Mouse (Mus musculus): ENCODE data around the gene Sppl3.

Sppl3 gene

DNA sequence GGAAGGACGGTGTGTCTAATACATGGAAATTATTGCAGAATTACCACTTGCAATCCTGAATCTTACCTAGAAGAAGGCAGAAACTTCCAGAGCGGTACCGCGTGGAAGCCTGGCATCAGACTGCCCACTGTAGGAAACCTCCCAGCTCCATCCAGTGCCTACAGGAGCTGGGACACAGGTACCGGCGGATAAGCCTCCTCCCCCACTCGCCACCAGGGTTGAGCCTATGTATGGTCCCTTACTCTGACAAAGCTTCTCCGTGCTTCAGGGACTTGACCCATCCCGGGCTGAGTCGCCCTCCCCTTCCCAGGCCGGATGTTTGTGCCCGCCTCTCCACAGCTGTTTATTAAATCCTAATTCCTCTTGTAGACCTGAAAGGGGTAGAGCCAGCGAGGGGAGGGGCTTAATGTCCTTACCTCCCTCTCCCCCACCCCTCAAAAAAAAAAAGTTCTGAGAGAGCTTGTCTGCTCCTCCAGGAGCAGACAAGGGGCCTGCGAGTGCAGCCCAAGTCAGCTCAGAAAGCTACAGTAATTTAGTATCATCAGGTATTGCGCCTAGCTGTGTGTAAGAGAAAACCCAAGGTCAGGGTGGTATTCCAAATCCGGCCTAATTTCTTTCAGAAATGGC, 30.7 kb upstream of the Sppl3 start:
- Histone ChIP-seq H3K9me3 (ENCODE audit: low read length) (no peaks in the 10 kb centered on the region), H3K27me3 (ENCODE audit: insufficient read depth, low read length) (no peaks in the 10 kb centered on the region), H3K36me3 (ENCODE audit: insufficient read depth, low read length) (no peaks in the 10 kb centered on the region), H3K4me3 (replicated peaks; ENCODE audit: low read length) (peak overlapping the region; percentile 73), H3K4me1 (replicated peaks; ENCODE audit: low read depth, low read length) (peaks cover 30% of the 10 kb centered on the region)
- TF ChIP-seq CTCF (conservative IDR thresholded peaks at IDR 0.05; ENCODE audit: low read length) (no peak), POU5F1 (IDR thresholded peaks at IDR 0.05; ENCODE audit: borderline replicate concordance, low read length) (no peak), NANOG (IDR thresholded peaks at IDR 0.05; ENCODE audit: borderline replicate concordance, low read length) (no peak)

DNA sequence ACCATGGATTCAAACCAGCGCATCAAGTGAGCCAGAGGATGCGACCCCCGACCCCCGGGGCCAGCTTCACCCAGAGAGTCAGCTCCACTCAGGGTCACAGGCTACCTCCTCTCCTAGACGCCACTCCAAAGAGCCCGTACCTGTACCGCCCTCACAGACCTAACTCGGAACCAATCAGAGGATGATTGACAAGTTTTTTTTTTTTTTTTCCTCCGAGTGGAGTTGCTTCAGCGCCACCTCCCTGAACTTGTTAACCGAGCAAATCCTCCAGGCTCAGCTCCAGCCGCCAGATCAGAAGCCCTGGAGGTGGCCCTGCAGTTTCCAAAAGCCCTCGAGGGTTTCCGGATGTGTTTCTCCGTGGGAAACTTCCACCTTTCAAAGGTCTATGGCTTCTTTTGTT, 28.9 kb upstream of the Sppl3 start:
- no peak overlapping the region for H3K4me3 ChIP-seq (replicated peaks; ENCODE audit: low read length)
- H3K9me3 ChIP-seq (ENCODE audit: low read length) = no peaks in the 10 kb centered on the region
- TF ChIP-seq CTCF (conservative IDR thresholded peaks at IDR 0.05; ENCODE audit: low read length) (no peak), NANOG (IDR thresholded peaks at IDR 0.05; ENCODE audit: borderline replicate concordance, low read length) (no peak), POU5F1 (IDR thresholded peaks at IDR 0.05; ENCODE audit: borderline replicate concordance, low read length) (no peak)
- peaks cover 30% of the 10 kb centered on the region for H3K4me1 ChIP-seq (replicated peaks; ENCODE audit: low read depth, low read length)
- H3K27me3 ChIP-seq (ENCODE audit: insufficient read depth, low read length) = no peaks in the 10 kb centered on the region
- no peaks in the 10 kb centered on the region for H3K36me3 ChIP-seq (ENCODE audit: insufficient read depth, low read length)

DNA sequence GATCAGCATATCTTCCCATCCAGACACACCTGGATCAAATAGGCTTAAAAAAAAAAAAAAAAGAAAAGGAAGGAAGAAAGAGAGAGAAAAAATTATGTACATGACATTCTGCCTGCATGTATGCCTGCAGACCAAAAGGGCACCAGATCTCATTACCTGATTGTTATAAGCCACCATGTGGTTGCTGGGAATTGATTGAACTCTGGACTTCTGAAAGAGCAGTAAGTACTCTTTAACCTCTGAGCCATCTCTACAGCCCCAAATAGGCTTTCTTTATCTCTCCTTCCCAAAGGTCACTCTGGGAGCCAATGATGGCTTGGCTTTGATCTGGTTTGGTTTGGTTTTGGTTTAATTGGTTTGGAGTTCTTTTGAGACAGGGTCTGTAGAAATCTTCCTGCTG, 25.9 kb upstream of the Sppl3 start:
- Histone ChIP-seq H3K9me3 (ENCODE audit: low read length) (no peaks in the 10 kb centered on the region), H3K36me3 (ENCODE audit: insufficient read depth, low read length) (no peaks in the 10 kb centered on the region), H3K4me3 (replicated peaks; ENCODE audit: low read length) (no peak overlapping the region), H3K27me3 (ENCODE audit: insufficient read depth, low read length) (no peaks in the 10 kb centered on the region), H3K4me1 (replicated peaks; ENCODE audit: low read depth, low read length) (peaks cover 14% of the 10 kb centered on the region)
- TF ChIP-seq NANOG (IDR thresholded peaks at IDR 0.05; ENCODE audit: borderline replicate concordance, low read length) (no peak), CTCF (conservative IDR thresholded peaks at IDR 0.05; ENCODE audit: low read length) (no peak), POU5F1 (IDR thresholded peaks at IDR 0.05; ENCODE audit: borderline replicate concordance, low read length) (no peak)

DNA sequence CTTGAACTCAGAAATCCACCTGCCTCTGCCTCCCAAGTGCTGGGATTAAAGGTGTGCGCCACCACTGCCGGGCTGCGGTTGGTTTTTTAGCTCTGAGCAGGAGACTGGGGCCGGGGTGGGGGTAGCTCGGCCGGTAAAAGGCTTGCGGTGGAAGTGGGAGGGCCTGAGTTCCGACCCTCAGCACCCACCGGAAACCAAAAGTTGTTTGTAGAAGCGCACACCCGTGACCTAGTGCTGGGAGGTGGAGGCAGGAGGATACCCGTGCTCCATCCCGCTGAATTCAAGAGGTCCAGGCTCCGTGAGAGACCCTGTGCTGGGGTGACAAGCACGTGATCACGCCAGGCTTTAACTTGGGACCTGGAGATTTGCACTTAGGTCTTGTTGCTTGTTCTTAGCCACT, 14.5 kb upstream of the Sppl3 start:
- Histone ChIP-seq H3K36me3 (ENCODE audit: insufficient read depth, low read length) (no peaks in the 10 kb centered on the region), H3K9me3 (ENCODE audit: low read length) (no peaks in the 10 kb centered on the region), H3K4me3 (replicated peaks; ENCODE audit: low read length) (no peak overlapping the region; the same call in 1 of the 2 replicates), H3K4me1 (replicated peaks; ENCODE audit: low read depth, low read length) (peaks cover 53% of the 10 kb centered on the region), H3K27me3 (ENCODE audit: insufficient read depth, low read length) (peaks cover 22% of the 10 kb centered on the region)
- no peak for TF ChIP-seq CTCF (conservative IDR thresholded peaks at IDR 0.05; ENCODE audit: low read length)
- no peak for TF ChIP-seq NANOG (IDR thresholded peaks at IDR 0.05; ENCODE audit: borderline replicate concordance, low read length)
- TF ChIP-seq POU5F1 (IDR thresholded peaks at IDR 0.05; ENCODE audit: borderline replicate concordance, low read length) = no peak

DNA sequence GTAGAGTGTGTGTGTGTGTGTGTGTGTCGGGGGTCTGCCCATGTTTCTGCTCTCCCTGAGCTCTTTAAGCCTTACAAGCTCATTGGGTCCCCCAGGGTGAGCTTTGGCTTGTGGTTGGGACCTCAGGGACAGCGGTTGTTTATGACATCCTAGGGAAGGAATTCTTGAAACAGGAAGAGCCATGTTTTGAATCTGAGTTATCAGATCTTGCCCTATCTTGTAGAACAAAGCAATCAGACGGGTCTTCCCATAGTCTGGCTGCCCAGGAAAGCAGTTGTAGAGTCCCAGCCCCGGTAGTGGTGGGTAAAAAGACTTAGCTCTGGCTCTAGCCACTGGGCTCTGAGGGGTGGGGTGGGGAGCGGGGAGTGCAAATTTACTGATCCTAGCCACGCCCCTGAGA, 13.6 kb upstream of the Sppl3 start:
- H3K36me3 ChIP-seq (ENCODE audit: insufficient read depth, low read length) = no peaks in the 10 kb centered on the region
- H3K27me3 ChIP-seq (ENCODE audit: insufficient read depth, low read length) = peaks cover 26% of the 10 kb centered on the region
- H3K9me3 ChIP-seq (ENCODE audit: low read length) = no peaks in the 10 kb centered on the region
- no peak overlapping the region for H3K4me3 ChIP-seq (replicated peaks; ENCODE audit: low read length)
- H3K4me1 ChIP-seq (replicated peaks; ENCODE audit: low read depth, low read length) = peaks cover 54% of the 10 kb centered on the region
- TF ChIP-seq NANOG (IDR thresholded peaks at IDR 0.05; ENCODE audit: borderline replicate concordance, low read length) = no peak
- TF ChIP-seq CTCF (conservative IDR thresholded peaks at IDR 0.05; ENCODE audit: low read length) = no peak
- no peak for TF ChIP-seq POU5F1 (IDR thresholded peaks at IDR 0.05; ENCODE audit: borderline replicate concordance, low read length)

DNA sequence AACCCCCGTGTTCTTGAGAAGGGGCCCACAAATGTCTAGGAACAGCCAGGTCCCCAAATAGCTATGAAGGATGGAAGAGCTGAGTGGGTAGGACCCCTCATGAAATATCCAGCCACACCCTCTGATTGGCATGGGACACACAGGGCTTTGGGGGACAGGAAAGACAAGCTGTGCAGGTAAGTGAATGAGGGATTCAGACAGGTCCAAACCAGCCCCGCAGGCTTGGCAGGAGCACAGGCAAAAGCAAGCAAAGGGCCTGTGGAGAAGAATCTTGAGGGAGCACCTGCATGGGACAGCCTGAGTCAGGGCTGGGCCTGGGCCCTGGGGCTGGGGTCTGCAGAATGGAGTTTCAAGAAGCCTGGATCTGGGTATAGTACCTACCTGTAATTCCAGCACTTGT, 10.4 kb upstream of the Sppl3 start:
- peaks cover 50% of the 10 kb centered on the region for H3K27me3 ChIP-seq (ENCODE audit: insufficient read depth, low read length)
- TF ChIP-seq POU5F1 (IDR thresholded peaks at IDR 0.05; ENCODE audit: borderline replicate concordance, low read length) = no peak
- H3K4me3 ChIP-seq (replicated peaks; ENCODE audit: low read length) = no peak overlapping the region
- peaks cover 61% of the 10 kb centered on the region for H3K4me1 ChIP-seq (replicated peaks; ENCODE audit: low read depth, low read length)
- H3K9me3 ChIP-seq (ENCODE audit: low read length) = no peaks in the 10 kb centered on the region
- no peaks in the 10 kb centered on the region for H3K36me3 ChIP-seq (ENCODE audit: insufficient read depth, low read length)

DNA sequence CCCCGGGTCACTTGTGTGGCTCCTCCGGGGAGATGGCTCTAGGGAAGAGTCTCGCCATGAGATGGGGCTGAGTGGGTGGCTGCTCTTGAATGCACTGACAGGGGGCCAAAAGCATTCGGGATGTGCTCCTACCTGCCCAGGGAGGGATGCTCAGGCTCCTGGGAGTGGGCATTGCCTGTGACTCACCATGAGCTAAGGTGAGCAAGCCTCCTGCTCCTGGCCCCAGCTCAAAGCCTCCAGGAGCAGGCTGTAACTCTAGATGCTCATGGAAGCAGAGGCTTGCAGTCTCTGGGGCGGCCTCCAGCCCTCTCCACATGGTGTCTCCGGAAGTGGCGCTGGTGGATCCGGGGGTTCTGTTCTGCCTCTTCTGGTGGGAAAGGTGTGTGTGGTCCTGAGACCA, 9.5 kb upstream of the Sppl3 start:
- no peaks in the 10 kb centered on the region for H3K9me3 ChIP-seq (ENCODE audit: low read length)
- H3K27me3 ChIP-seq (ENCODE audit: insufficient read depth, low read length) = peaks cover 51% of the 10 kb centered on the region
- peaks cover 65% of the 10 kb centered on the region for H3K4me1 ChIP-seq (replicated peaks; ENCODE audit: low read depth, low read length)
- TF ChIP-seq CTCF (conservative IDR thresholded peaks at IDR 0.05; ENCODE audit: low read length) (no peak), NANOG (IDR thresholded peaks at IDR 0.05; ENCODE audit: borderline replicate concordance, low read length) (no peak), POU5F1 (IDR thresholded peaks at IDR 0.05; ENCODE audit: borderline replicate concordance, low read length) (no peak)
- H3K36me3 ChIP-seq (ENCODE audit: insufficient read depth, low read length) = no peaks in the 10 kb centered on the region
- H3K4me3 ChIP-seq (replicated peaks; ENCODE audit: low read length) = no peak overlapping the region

DNA sequence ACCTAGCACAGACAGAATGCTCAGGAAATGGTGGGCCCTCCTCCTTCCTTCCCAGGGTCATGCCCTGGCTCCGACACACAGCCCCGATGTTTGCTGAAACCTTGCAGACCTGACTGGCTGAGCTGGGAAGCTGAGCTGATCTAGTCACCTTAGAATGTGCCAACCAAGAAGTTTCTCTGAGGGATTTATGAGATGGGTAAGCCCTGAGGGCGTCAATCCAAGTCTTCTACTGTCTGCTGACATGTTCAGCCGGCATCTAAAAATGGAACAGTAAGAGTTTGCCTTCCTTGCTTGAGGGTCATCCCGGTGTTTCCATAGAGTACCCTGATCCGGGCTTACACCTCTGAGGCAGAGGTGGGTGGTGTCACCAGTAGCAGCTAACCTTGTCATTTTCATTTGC, 8.2 kb upstream of the Sppl3 start:
- peaks cover 44% of the 10 kb centered on the region for H3K27me3 ChIP-seq (ENCODE audit: insufficient read depth, low read length)
- H3K36me3 ChIP-seq (ENCODE audit: insufficient read depth, low read length) = no peaks in the 10 kb centered on the region
- H3K4me1 ChIP-seq (replicated peaks; ENCODE audit: low read depth, low read length) = peaks cover 61% of the 10 kb centered on the region
- TF ChIP-seq POU5F1 (IDR thresholded peaks at IDR 0.05; ENCODE audit: borderline replicate concordance, low read length) (no peak), CTCF (conservative IDR thresholded peaks at IDR 0.05; ENCODE audit: low read length) (no peak), NANOG (IDR thresholded peaks at IDR 0.05; ENCODE audit: borderline replicate concordance, low read length) (no peak)
- H3K4me3 ChIP-seq (replicated peaks; ENCODE audit: low read length) = no peak overlapping the region
- H3K9me3 ChIP-seq (ENCODE audit: low read length) = no peaks in the 10 kb centered on the region

DNA sequence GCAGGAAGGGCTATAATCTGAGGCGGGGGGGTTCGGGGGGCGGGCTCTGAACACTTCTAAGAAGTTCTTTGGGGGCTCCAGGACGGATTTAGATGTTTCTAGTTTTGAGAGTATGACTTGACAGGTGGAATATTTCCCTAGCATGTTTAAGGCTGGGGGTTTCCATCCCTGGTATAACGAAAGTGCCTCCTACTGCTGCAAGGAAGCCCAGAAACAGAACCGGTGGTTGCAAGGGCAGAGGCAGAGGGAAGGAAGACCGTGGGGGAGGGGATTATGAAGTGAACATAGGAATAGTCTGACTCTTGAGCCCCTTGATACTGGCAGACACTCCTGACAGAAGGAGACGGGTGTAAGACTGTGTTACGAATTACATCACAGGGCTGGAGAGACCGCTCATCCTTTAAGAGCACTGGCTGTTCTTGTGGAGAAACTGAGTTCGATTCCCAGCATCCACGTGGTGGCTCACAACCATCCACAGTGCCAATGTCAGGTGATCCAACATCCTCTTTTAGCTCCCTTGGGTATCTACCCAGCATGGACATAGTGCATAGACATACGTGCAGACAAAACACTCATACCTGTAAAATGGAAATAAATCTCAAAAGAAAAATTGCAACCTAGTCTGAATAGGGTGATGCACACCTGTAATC, 7.6 kb upstream of the Sppl3 start:
- TF ChIP-seq NANOG (IDR thresholded peaks at IDR 0.05; ENCODE audit: borderline replicate concordance, low read length) = no peak
- TF ChIP-seq POU5F1 (IDR thresholded peaks at IDR 0.05; ENCODE audit: borderline replicate concordance, low read length) = no peak
- TF ChIP-seq CTCF (conservative IDR thresholded peaks at IDR 0.05; ENCODE audit: low read length) = no peak

More for the DNA sequence above, 7.6 kb upstream of the Sppl3 start:
- no peak overlapping the region for H3K4me3 ChIP-seq (replicated peaks; ENCODE audit: low read length)
- peaks cover 44% of the 10 kb centered on the region for H3K27me3 ChIP-seq (ENCODE audit: insufficient read depth, low read length)
- H3K9me3 ChIP-seq (ENCODE audit: low read length) = no peaks in the 10 kb centered on the region
- no peaks in the 10 kb centered on the region for H3K36me3 ChIP-seq (ENCODE audit: insufficient read depth, low read length)
- H3K4me1 ChIP-seq (replicated peaks; ENCODE audit: low read depth, low read length) = peaks cover 63% of the 10 kb centered on the region
